Comparison of ENCODE assay signal across 19 mouse cellular contexts in the genomic region with DNA sequence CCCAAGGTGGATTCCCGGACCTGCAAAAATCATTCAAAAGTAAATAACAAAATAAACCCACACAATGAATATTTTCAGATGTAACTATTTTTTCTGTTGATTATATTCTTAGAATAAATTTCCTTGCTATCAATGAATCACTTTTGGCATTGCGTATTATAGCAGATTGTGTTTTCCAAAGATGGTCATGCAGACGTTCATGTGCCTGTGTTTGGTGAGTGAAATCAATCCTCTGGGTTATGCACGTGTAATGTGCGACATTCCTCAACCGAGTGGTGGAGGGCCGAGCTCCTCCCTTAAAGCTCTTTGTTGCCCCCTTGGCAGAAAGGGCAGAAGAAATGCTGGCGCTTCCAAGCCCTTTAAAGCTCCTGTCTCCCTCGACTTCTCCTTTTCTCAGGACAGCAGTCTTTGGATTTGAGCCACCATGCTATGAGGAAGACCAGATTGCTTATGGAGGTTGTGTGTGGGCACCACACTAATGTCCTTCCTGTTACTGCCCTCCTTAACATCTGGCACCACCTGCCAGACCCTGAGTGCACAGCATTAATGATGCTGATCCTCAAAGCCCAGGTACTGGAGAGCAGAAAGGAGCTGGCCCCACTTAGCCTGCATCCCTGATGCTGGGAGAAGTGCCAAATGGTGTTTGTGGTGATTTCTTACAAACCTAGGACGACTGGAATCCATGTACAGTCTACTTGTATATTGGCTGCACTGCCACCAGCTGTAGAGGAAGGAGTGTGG. TPM values are rescaled to one million over a fixed set of nuclear protein-coding genes. Genes with fewer than 3 reads are reported as not detected.
DNase-seq lines count a peak whose midpoint lies in the region; ATAC-seq and TF ChIP-seq lines count a peak whose summit lies in the region.
"Had no signal": no experiment of that assay in that cellular context is flagged by ENCODE, and none has a peak within 500 bp of the region (broad histone marks: within the 10 kb centered on the region; RNA-seq: fewer than 3 reads in every experiment).

No protein-coding gene starts in this region.

- H3K4me1 ChIP-seq in forebrain, embryonic 10.5 days: 0 out of 2 replicates have a peak, but pooled peaks cover 4% of the 10 kb centered on the region
- H3K4me1 ChIP-seq in forebrain, embryonic 16.5 days (replicated peaks; ENCODE audit: control insufficient read depth, insufficient read depth, low read length): peaks cover 2% of the 10 kb centered on the region; the same call in 1 of the 2 replicates
- H3K4me1 ChIP-seq in limb, embryonic 11.5 days (ENCODE audit: control insufficient read depth, insufficient read depth, low read length): no peaks in the 10 kb centered on the region
- H3K4me1 ChIP-seq in limb, embryonic 10.5 days: peaks cover 7% of the 10 kb centered on the region; the same call in 1 of the 2 replicates
- peaks cover 12% of the 10 kb centered on the region for H3K4me1 ChIP-seq in stomach, embryonic 15.5 days
- H3K4me1 ChIP-seq in stomach, postnatal 0 days (replicated peaks; ENCODE audit: control insufficient read depth, insufficient read depth): no peaks in the 10 kb centered on the region
- H3K4me1 ChIP-seq: liver, embryonic 12.5 days had no signal

- ATAC-seq in forebrain, embryonic 16.5 days: no peak
- no peak for ATAC-seq in limb, embryonic 11.5 days (ENCODE audit: insufficient number of reproducible peaks, low FRiP score, low TSS enrichment, low read depth)
- no peak for ATAC-seq in stomach, embryonic 15.5 days (ENCODE audit: insufficient read depth, low FRiP score, low read depth)
- no peak for ATAC-seq in stomach, postnatal 0 days (ENCODE audit: low FRiP score, low TSS enrichment)
- ATAC-seq: activated CD4-positive, CD25-positive, alpha-beta regulatory T cell, adult 4 months; Patski had no signal

- H3K9ac ChIP-seq in forebrain, embryonic 16.5 days (replicated peaks; ENCODE audit: low read depth, low read length): no peak overlapping the region
- no peak overlapping the region for H3K9ac ChIP-seq in limb, embryonic 11.5 days (ENCODE audit: low read length)
- H3K9ac ChIP-seq in stomach, embryonic 15.5 days: no peak overlapping the region
- no peak overlapping the region for H3K9ac ChIP-seq in stomach, postnatal 0 days (ENCODE audit: low read length)
- H3K9ac ChIP-seq: embryonic facial prominence, embryonic 13.5 days; hindbrain, embryonic 14.5 days; liver, embryonic 12.5 days had no signal

- H3K27ac ChIP-seq in forebrain, embryonic 10.5 days: peak overlapping the region; percentile 15; the same call in 1 of the 2 replicates
- no peak overlapping the region for H3K27ac ChIP-seq in forebrain, embryonic 16.5 days (ENCODE audit: low read length)
- 0 out of 2 replicates have a peak overlapping the region, but pooled peaks have one; percentile 6 for H3K27ac ChIP-seq in limb, embryonic 11.5 days (replicated peaks; ENCODE audit: low read depth, low read length)
- H3K27ac ChIP-seq in limb, embryonic 10.5 days: no peak overlapping the region
- peak overlapping the region; percentile 76 for H3K27ac ChIP-seq in stomach, embryonic 15.5 days
- no peak overlapping the region for H3K27ac ChIP-seq in stomach, postnatal 0 days (replicated peaks)
- H3K27ac ChIP-seq: gastrocnemius, adult 2 months; hindbrain, embryonic 14.5 days; kidney, postnatal 0 days; liver, embryonic 12.5 days had no signal

- WGBS in forebrain, embryonic 10.5 days: 80% methylated on average over 10 of the region's 10 CpGs
- WGBS in forebrain, embryonic 16.5 days: 62% methylated on average over 10 of the region's 10 CpGs
- WGBS in limb, embryonic 11.5 days: 68% methylated on average over 10 of the region's 10 CpGs
- WGBS in limb, embryonic 10.5 days: 70% methylated on average over 10 of the region's 10 CpGs
- WGBS in stomach, embryonic 15.5 days: 53% methylated on average over 10 of the region's 10 CpGs
- WGBS in stomach, postnatal 0 days: 47% methylated on average over 10 of the region's 10 CpGs

- DNase-seq in forebrain, embryonic 10.5 days (ENCODE audit: extremely low spot score, low spot score): peak; percentile 11
- DNase-seq in limb, embryonic 11.5 days (ENCODE audit: low spot score): no peak
- no peak for DNase-seq in limb, embryonic 10.5 days (ENCODE audit: low spot score)
- no peak for DNase-seq in stomach, postnatal 0 days (ENCODE audit: low spot score)
- DNase-seq in adipocyte (ENCODE audit: low spot score): no peak
- DNase-seq: adrenal gland, postnatal 25 days; gastrocnemius, adult 2 months; heart, adult 18-20 months; kidney, adult 11 months; retina, postnatal 1 day; thymus, adult 2 months had no signal

- no peak overlapping the region for H3K4me2 ChIP-seq in forebrain, embryonic 16.5 days (ENCODE audit: low read length)
- no peak overlapping the region for H3K4me2 ChIP-seq in limb, embryonic 11.5 days (ENCODE audit: low read depth, severe bottlenecking)
- H3K4me2 ChIP-seq in stomach, embryonic 15.5 days: no peak overlapping the region
- H3K4me2 ChIP-seq in stomach, postnatal 0 days (replicated peaks; ENCODE audit: low read depth): no peak overlapping the region
- H3K4me2 ChIP-seq: embryonic facial prominence, embryonic 13.5 days; hindbrain, embryonic 14.5 days; liver, embryonic 12.5 days had no signal

- H3K9me3 ChIP-seq in forebrain, embryonic 10.5 days: no peaks in the 10 kb centered on the region
- H3K9me3 ChIP-seq in forebrain, embryonic 16.5 days (ENCODE audit: control insufficient read depth, low read length): no peaks in the 10 kb centered on the region
- H3K9me3 ChIP-seq in limb, embryonic 11.5 days (ENCODE audit: control insufficient read depth, low read length): no peaks in the 10 kb centered on the region
- H3K9me3 ChIP-seq in limb, embryonic 10.5 days (replicated peaks): no peaks in the 10 kb centered on the region
- no peaks in the 10 kb centered on the region for H3K9me3 ChIP-seq in stomach, embryonic 15.5 days
- no peaks in the 10 kb centered on the region for H3K9me3 ChIP-seq in stomach, postnatal 0 days (ENCODE audit: control insufficient read depth, low read length)
- H3K9me3 ChIP-seq: embryonic facial prominence, embryonic 13.5 days; liver, embryonic 12.5 days had no signal

- H3K27me3 ChIP-seq in forebrain, embryonic 10.5 days (ENCODE audit: poor library complexity, severe bottlenecking): no peaks in the 10 kb centered on the region
- H3K27me3 ChIP-seq in forebrain, embryonic 16.5 days (replicated peaks; ENCODE audit: control insufficient read depth, insufficient read depth, low read length): no peaks in the 10 kb centered on the region
- no peaks in the 10 kb centered on the region for H3K27me3 ChIP-seq in limb, embryonic 11.5 days (ENCODE audit: control insufficient read depth, insufficient read depth, low read length)
- no peaks in the 10 kb centered on the region for H3K27me3 ChIP-seq in limb, embryonic 10.5 days (ENCODE audit: low read depth, poor library complexity, severe bottlenecking)
- H3K27me3 ChIP-seq in stomach, embryonic 15.5 days (replicated peaks): no peaks in the 10 kb centered on the region
- no peaks in the 10 kb centered on the region for H3K27me3 ChIP-seq in stomach, postnatal 0 days (ENCODE audit: control insufficient read depth, insufficient read depth, low read length)
- H3K27me3 ChIP-seq: embryonic facial prominence, embryonic 13.5 days; liver, embryonic 12.5 days; Patski had no signal

- peaks cover 51% of the 10 kb centered on the region for H3K36me3 ChIP-seq in forebrain, embryonic 10.5 days (replicated peaks)
- H3K36me3 ChIP-seq in forebrain, embryonic 16.5 days (ENCODE audit: control insufficient read depth, insufficient read depth): no peaks in the 10 kb centered on the region; the same call in 1 of the 2 replicates
- H3K36me3 ChIP-seq in limb, embryonic 11.5 days (ENCODE audit: control insufficient read depth, insufficient read depth, low read length): peaks cover 8% of the 10 kb centered on the region; the same call in 1 of the 2 replicates
- H3K36me3 ChIP-seq in limb, embryonic 10.5 days: peaks cover 53% of the 10 kb centered on the region
- H3K36me3 ChIP-seq in stomach, embryonic 15.5 days: peaks cover 13% of the 10 kb centered on the region; the same call in 1 of the 2 replicates
- H3K36me3 ChIP-seq in stomach, postnatal 0 days (ENCODE audit: control insufficient read depth, insufficient read depth, low read length): no peaks in the 10 kb centered on the region

- no peak for TF ChIP-seq CTCF in stomach, postnatal 0 days (IDR thresholded peaks at IDR 0.05; ENCODE audit: low read depth)

- no peak overlapping the region for H3K4me3 ChIP-seq in forebrain, embryonic 10.5 days
- H3K4me3 ChIP-seq in forebrain, embryonic 16.5 days (replicated peaks; ENCODE audit: low read length): no peak overlapping the region
- no peak overlapping the region for H3K4me3 ChIP-seq in limb, embryonic 11.5 days (ENCODE audit: low read depth, low read length)
- no peak overlapping the region for H3K4me3 ChIP-seq in limb, embryonic 10.5 days
- no peak overlapping the region for H3K4me3 ChIP-seq in stomach, embryonic 15.5 days (replicated peaks)
- H3K4me3 ChIP-seq in stomach, postnatal 0 days (ENCODE audit: low read depth, low read length): no peak overlapping the region
- H3K4me3 ChIP-seq: embryonic facial prominence, embryonic 13.5 days; gastrocnemius, adult 2 months; liver, embryonic 12.5 days had no signal

- no peak for TF ChIP-seq EP300 in stomach, postnatal 0 days (optimal IDR thresholded peaks at IDR 0.05)

RNA-seq across cellular contexts. Expression of a gene that starts 33.4 kb away (rescaled TPM):
- 54.3 and 56.6 TPM in 2 replicates for polyA plus RNA-seq in forebrain, embryonic 10.5 days (2016; fragmentation: Nextera tagmentation; extraction: Ambion mirVana)
- 34.4 and 34.8 TPM in 2 replicates for polyA plus RNA-seq in forebrain, embryonic 16.5 days (2015; fragmentation: Nextera tagmentation; extraction: Ambion mirVana)
- 44.5 and 50.0 TPM in 2 replicates for polyA plus RNA-seq in limb, embryonic 11.5 days (2014; fragmentation: Nextera tagmentation; extraction: Ambion mirVana)
- 45.7 and 51.6 TPM in 2 replicates for polyA plus RNA-seq in limb, embryonic 10.5 days (2016; fragmentation: Nextera tagmentation; extraction: Ambion mirVana)
- 28.5 and 33.7 TPM in 2 replicates for polyA plus RNA-seq in stomach, embryonic 15.5 days (2015; fragmentation: Nextera tagmentation; extraction: Ambion mirVana)
- polyA plus RNA-seq in stomach, postnatal 0 days (2015; fragmentation: Nextera tagmentation; extraction: Ambion mirVana): 13.0 and 13.7 TPM in 2 replicates

RNA-seq across cellular contexts. Expression of a gene that starts 33.5 kb away (rescaled TPM):
- polyA plus RNA-seq in forebrain, embryonic 10.5 days (2016; fragmentation: Nextera tagmentation; extraction: Ambion mirVana): 0.16 and 0.34 TPM in 2 replicates
- polyA plus RNA-seq in forebrain, embryonic 16.5 days (2015; fragmentation: Nextera tagmentation; extraction: Ambion mirVana): not detected in 2 replicates
- 0.17 and 0.28 TPM in 2 replicates for polyA plus RNA-seq in limb, embryonic 11.5 days (2014; fragmentation: Nextera tagmentation; extraction: Ambion mirVana)
- polyA plus RNA-seq in limb, embryonic 10.5 days (2016; fragmentation: Nextera tagmentation; extraction: Ambion mirVana): 0.38 and 0.59 TPM in 2 replicates
- 0.09 TPM in 1 of 2 replicates, not detected in the other for polyA plus RNA-seq in stomach, embryonic 15.5 days (2015; fragmentation: Nextera tagmentation; extraction: Ambion mirVana)
- not detected in 2 replicates for polyA plus RNA-seq in stomach, postnatal 0 days (2015; fragmentation: Nextera tagmentation; extraction: Ambion mirVana)
- polyA plus RNA-seq: activated CD4-positive, CD25-positive, alpha-beta regulatory T cell, adult 4 months; embryonic facial prominence, embryonic 13.5 days; thymus, adult 2 months had no signal

Comparison
In these comparisons a context has a peak if more than half of its experiments do, and no peak if none do; other contexts are left out.
1. H3K27ac ChIP-seq: peak in forebrain, embryonic 10.5 days (single experiment), limb, embryonic 11.5 days (single experiment) and stomach, embryonic 15.5 days (single experiment); none in forebrain, embryonic 16.5 days (single experiment), limb, embryonic 10.5 days (single experiment) and stomach, postnatal 0 days (single experiment).